Mouse (Mus musculus): ENCODE measurements around the gene Pigp. TPM values are rescaled to one million over a fixed set of nuclear protein-coding genes. Genes with fewer than 3 reads are reported as not detected.

Pigp gene
- polyA plus RNA-seq, 1 experiment from 2014 or later, result 122 TPM

Other genes starting within 250 kb of the Pigp start
- 7.9 and 8.3 TPM in 2 replicates for gene Hlcs, start 58.3 kb downstream of the Pigp start, polyA plus RNA-seq (2015; fragmentation: Nextera tagmentation; extraction: Ambion mirVana)
- gene Ripply3, start 43.4 kb downstream of the Pigp start, polyA plus RNA-seq (2015; fragmentation: Nextera tagmentation; extraction: Ambion mirVana), result 0.84 and 1.3 TPM in 2 replicates
- gene Ttc3, start 1.2 kb downstream of the Pigp start, polyA plus RNA-seq (2015; fragmentation: Nextera tagmentation; extraction: Ambion mirVana), result 889 and 920 TPM in 2 replicates
- 91.3 and 98.0 TPM in 2 replicates for gene Vps26c, start 155.0 kb upstream of the Pigp start, polyA plus RNA-seq (2015; fragmentation: Nextera tagmentation; extraction: Ambion mirVana)
- gene Dyrk1a, start 198.2 kb upstream of the Pigp start, polyA plus RNA-seq (2015; fragmentation: Nextera tagmentation; extraction: Ambion mirVana), result 9.4 and 9.8 TPM in 2 replicates